Mouse (Mus musculus): ENCODE measurements around the gene Kank1. TPM values are rescaled to one million over a fixed set of nuclear protein-coding genes. Genes with fewer than 3 reads are reported as not detected.
A peak's percentile ranks its signal among the peaks of the same experiment; 100 is the strongest.

The Kank1 gene
- polyA plus RNA-seq, 1 experiment from 2014 or later: 3.5 TPM

GRCm38 (mm10) chr19:25392135-25392534 lies 155.4 kb downstream of the Kank1 start:
- H3K9ac ChIP-seq: no peak overlapping the region

GRCm38 (mm10) chr19:25395035-25395434 lies 158.3 kb downstream of the Kank1 start:
- H3K4me2 ChIP-seq: no peak overlapping the region
- no peaks in the 10 kb centered on the region for H3K9me3 ChIP-seq (replicated peaks)
- H3K9ac ChIP-seq: no peak overlapping the region
- no peak for DNase-seq
- H3K4me3 ChIP-seq (replicated peaks): no peak overlapping the region
- no peak for ATAC-seq (ENCODE audit: low read depth)
- peaks cover 10% of the 10 kb centered on the region for H3K4me1 ChIP-seq (replicated peaks)
- WGBS (ENCODE audit: insufficient replicate concordance): 26% methylated on average over 10 of the region's 10 CpGs
- H3K27me3 ChIP-seq: peaks cover 12% of the 10 kb centered on the region; the same call in 1 of the 2 replicates
- no peaks in the 10 kb centered on the region for H3K36me3 ChIP-seq
- peak overlapping the region; percentile 14; the same call in 1 of the 2 replicates for H3K27ac ChIP-seq

More at GRCm38 (mm10) chr19:25392135-25392534, 155.4 kb downstream of the Kank1 start:
- H3K4me3 ChIP-seq (replicated peaks): no peak overlapping the region
- no peaks in the 10 kb centered on the region for H3K9me3 ChIP-seq (replicated peaks)
- WGBS (ENCODE audit: insufficient replicate concordance): 68% methylated on average over 11 of the region's 11 CpGs
- H3K27ac ChIP-seq: no peak overlapping the region
- no peak for ATAC-seq (ENCODE audit: low read depth)
- H3K4me1 ChIP-seq (replicated peaks): peaks cover 3% of the 10 kb centered on the region; the same call in 1 of the 2 replicates
- no peak overlapping the region for H3K4me2 ChIP-seq
- H3K36me3 ChIP-seq: no peaks in the 10 kb centered on the region
- H3K27me3 ChIP-seq: 0 out of 2 replicates have a peak, but pooled peaks cover 2% of the 10 kb centered on the region
- no peak for DNase-seq

DNA sequence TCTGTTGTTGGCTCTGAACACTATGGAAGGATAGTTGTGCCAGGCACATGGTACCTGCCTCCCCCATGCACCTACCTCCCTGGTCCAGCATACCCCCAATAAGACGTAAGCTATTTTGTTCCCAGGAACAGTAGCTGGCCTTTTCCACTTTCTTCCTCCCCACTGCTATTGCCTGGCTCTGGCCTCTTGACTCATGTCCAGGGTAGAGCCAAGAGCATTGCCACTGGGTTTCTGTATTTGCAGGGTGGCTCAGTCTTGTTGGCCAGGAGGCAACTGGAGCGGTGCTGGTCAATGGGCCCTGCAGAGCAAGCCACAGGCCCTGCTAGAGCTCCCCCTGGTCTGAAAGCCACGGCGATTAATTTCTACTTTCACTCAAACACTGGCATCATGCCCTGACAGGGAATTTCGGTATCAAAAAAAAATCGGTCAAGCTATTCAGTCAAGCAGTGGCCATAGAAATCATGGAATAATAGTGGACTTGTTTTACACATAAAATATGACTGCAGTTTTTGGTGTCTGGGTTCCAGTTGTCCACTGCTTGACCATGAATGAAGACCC lies 160.0 kb downstream of the Kank1 start:
- ATAC-seq (ENCODE audit: low read depth) (no peak), DNase-seq (no peak)
- H3K9ac ChIP-seq: no peak overlapping the region

GRCm38 (mm10) chr19:25399511-25400211 lies 162.9 kb downstream of the Kank1 start:
- DNase-seq (no peak), ATAC-seq (ENCODE audit: low read depth) (no peak)
- peak overlapping the region; percentile 21; the same call in 1 of the 2 replicates for H3K4me2 ChIP-seq
- 16% methylated on average over 9 of the region's 9 CpGs for WGBS (ENCODE audit: insufficient replicate concordance)
- peak overlapping the region; percentile 47 for H3K27ac ChIP-seq
- no peak overlapping the region for H3K4me3 ChIP-seq (replicated peaks)
- H3K27me3 ChIP-seq: peaks cover 32% of the 10 kb centered on the region
- no peak overlapping the region for H3K9ac ChIP-seq
- no peaks in the 10 kb centered on the region for H3K36me3 ChIP-seq
- no peaks in the 10 kb centered on the region for H3K9me3 ChIP-seq (replicated peaks)
- peaks cover 18% of the 10 kb centered on the region for H3K4me1 ChIP-seq (replicated peaks)

More for the DNA sequence above, 160.0 kb downstream of the Kank1 start:
- Histone ChIP-seq H3K27ac (no peak overlapping the region), H3K36me3 (no peaks in the 10 kb centered on the region), H3K27me3 (peaks cover 26% of the 10 kb centered on the region), H3K4me1 (replicated peaks) (peaks cover 18% of the 10 kb centered on the region), H3K9me3 (replicated peaks) (no peaks in the 10 kb centered on the region), H3K4me3 (replicated peaks) (no peak overlapping the region), H3K4me2 (no peak overlapping the region)
- 74% methylated on average over 6 of the region's 6 CpGs for WGBS (ENCODE audit: insufficient replicate concordance)

GRCm38 (mm10) chr19:25400212-25400913 lies 163.6 kb downstream of the Kank1 start:
- Histone ChIP-seq H3K9ac (no peak overlapping the region), H3K36me3 (no peaks in the 10 kb centered on the region), H3K4me1 (replicated peaks) (peaks cover 18% of the 10 kb centered on the region), H3K4me2 (no peak overlapping the region), H3K27ac (peak overlapping the region; percentile 47), H3K27me3 (peaks cover 37% of the 10 kb centered on the region), H3K9me3 (replicated peaks) (no peaks in the 10 kb centered on the region), H3K4me3 (replicated peaks) (no peak overlapping the region)
- ATAC-seq (ENCODE audit: low read depth) (no peak), DNase-seq (no peak)
- WGBS (ENCODE audit: insufficient replicate concordance): 50% methylated on average over 13 of the region's 13 CpGs

- H3K27ac ChIP-seq: no peak overlapping the region
These were observed 164.7 kb downstream of the Kank1 start for GRCm38 (mm10) chr19:25401521-25401920.

GRCm38 (mm10) chr19:25404163-25404562 lies 167.4 kb downstream of the Kank1 start:
- H3K4me2 ChIP-seq: no peak overlapping the region
- H3K4me1 ChIP-seq (replicated peaks): peaks cover 14% of the 10 kb centered on the region; the same call in 1 of the 2 replicates
- H3K9me3 ChIP-seq (replicated peaks): no peaks in the 10 kb centered on the region
- DNase-seq (no peak), ATAC-seq (ENCODE audit: low read depth) (no peak)
- peaks cover 56% of the 10 kb centered on the region for H3K27me3 ChIP-seq
- WGBS (ENCODE audit: insufficient replicate concordance): 71% methylated on average over 4 of the region's 4 CpGs
- H3K4me3 ChIP-seq (replicated peaks): no peak overlapping the region
- H3K9ac ChIP-seq: no peak overlapping the region
- peaks cover under 1% of the 10 kb centered on the region; the same call in 1 of the 2 replicates for H3K36me3 ChIP-seq
- H3K27ac ChIP-seq: no peak overlapping the region

More at GRCm38 (mm10) chr19:25401521-25401920, 164.7 kb downstream of the Kank1 start:
- ATAC-seq (ENCODE audit: low read depth): no peak
- H3K27me3 ChIP-seq: peaks cover 47% of the 10 kb centered on the region
- H3K9ac ChIP-seq: no peak overlapping the region
- H3K36me3 ChIP-seq: no peaks in the 10 kb centered on the region
- 64% methylated on average over 8 of the region's 8 CpGs for WGBS (ENCODE audit: insufficient replicate concordance)
- DNase-seq: no peak
- H3K4me3 ChIP-seq (replicated peaks): no peak overlapping the region
- no peak overlapping the region for H3K4me2 ChIP-seq
- no peaks in the 10 kb centered on the region for H3K9me3 ChIP-seq (replicated peaks)
- peaks cover 18% of the 10 kb centered on the region for H3K4me1 ChIP-seq (replicated peaks)

DNA sequence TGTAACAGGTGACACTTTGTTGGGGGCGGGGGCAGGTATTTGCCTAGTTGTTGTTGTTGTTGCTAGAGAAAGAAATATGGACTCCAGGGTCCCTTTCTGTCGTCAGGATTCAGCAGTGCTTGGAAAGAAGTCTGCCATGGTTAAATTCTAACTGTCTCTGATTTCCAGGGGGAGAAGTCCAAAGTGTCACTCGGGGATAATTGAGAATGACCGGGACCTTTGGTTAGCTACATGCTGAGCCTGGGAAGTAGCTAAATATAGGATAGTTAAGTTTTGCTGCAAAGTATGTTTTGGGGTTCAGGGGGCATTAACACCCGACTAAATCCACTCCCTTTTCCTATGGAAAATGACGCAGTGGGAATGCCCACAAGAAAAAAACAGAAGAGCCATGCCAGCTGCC lies 169.2 kb downstream of the Kank1 start:
- Histone ChIP-seq H3K27ac (peak overlapping the region; percentile 68), H3K4me1 (replicated peaks) (no peaks in the 10 kb centered on the region), H3K4me2 (peak overlapping the region; percentile 59), H3K36me3 (peaks cover 19% of the 10 kb centered on the region), H3K27me3 (peaks cover 41% of the 10 kb centered on the region), H3K4me3 (replicated peaks) (peak overlapping the region; percentile 46; the same call in 1 of the 2 replicates), H3K9me3 (replicated peaks) (no peaks in the 10 kb centered on the region), H3K9ac (no peak overlapping the region; the same call in 1 of the 2 replicates)
- no peak for DNase-seq
- no peak for ATAC-seq (ENCODE audit: low read depth)
- 33% methylated on average over 6 of the region's 6 CpGs for WGBS (ENCODE audit: insufficient replicate concordance)

DNA sequence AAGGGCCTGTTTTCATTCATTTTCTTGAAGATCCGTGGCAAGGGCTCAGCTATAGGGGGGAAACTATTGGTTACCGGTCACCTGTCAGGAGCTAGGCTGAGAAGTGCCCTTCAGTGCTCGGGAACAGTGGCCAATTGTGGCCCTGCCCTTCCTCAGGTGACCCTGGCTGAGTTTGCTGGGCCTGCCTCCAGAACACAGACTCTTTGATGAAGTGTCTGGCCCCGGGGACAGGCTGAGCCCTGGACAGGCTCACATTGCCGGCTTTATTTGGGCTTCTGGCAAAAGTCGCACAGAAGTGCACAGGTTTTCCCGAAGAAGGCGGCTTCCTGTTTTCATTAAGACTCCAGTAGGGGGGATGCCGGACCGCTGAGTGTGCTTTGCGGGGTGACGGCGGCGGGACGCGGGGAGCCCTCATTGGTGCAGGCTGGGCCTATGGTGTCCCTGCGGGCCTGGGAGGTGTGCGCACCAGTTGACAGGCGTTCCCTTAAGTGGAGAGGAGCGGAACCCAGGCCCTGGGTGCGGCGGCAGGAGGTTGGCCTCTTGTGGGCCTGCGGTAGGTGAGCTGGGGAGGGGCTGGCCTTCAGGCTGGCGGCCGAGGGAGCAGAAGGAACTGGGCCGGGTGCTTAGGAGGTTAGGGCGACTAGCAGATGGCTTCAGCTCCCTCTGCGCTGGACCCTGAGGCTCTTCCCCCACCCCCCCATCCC lies 169.9 kb downstream of the Kank1 start:
- DNase-seq (no peak), ATAC-seq (ENCODE audit: low read depth) (peak; percentile 75)
- Histone ChIP-seq H3K9me3 (replicated peaks) (no peaks in the 10 kb centered on the region), H3K27ac (peak overlapping the region; percentile 68), H3K4me2 (peak overlapping the region; percentile 59), H3K36me3 (peaks cover 24% of the 10 kb centered on the region), H3K4me1 (replicated peaks) (no peaks in the 10 kb centered on the region), H3K4me3 (replicated peaks) (peak overlapping the region; percentile 46), H3K27me3 (peaks cover 36% of the 10 kb centered on the region), H3K9ac (peak overlapping the region; percentile 22; the same call in 1 of the 2 replicates)
- WGBS (ENCODE audit: insufficient replicate concordance): 2% methylated on average over 28 of the region's 28 CpGs

DNA sequence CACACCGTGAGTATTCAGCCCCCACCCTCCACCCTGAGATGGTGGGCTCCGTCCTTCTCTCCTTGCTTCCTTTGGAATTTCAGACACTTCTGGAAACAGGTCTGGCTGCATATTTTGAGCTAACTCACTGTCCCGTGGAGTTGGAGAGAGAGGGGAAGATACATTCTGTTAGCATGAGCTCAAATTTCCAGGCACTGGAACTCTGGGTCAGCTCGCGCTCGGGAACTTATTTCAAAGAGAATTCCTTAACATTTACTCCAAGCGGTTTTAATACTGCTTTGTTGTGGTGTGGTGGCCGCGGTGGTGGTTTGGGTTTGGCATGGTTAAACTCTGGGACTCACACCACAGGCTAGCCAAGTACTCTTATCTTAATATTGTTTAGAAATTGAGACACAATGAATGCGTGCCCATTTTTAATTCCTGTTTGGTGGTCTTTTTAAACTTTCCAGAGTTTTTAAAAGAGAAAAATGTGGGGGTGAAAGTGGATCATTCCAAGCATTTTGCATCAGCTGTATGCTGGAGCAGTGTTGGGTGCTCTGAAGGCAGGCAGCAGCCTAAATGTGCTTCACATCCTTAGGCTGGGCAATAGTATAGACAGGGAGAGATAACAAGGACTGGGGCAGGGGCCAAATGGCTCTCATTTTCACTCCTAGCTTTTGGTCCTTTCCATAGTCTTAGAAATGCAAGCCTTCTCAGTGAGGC lies 170.6 kb downstream of the Kank1 start:
- Histone ChIP-seq H3K9ac (peak overlapping the region; percentile 22; the same call in 1 of the 2 replicates), H3K27me3 (peaks cover 36% of the 10 kb centered on the region), H3K27ac (peak overlapping the region; percentile 68), H3K4me1 (replicated peaks) (no peaks in the 10 kb centered on the region), H3K9me3 (replicated peaks) (no peaks in the 10 kb centered on the region), H3K4me2 (peak overlapping the region; percentile 59), H3K4me3 (replicated peaks) (peak overlapping the region; percentile 46), H3K36me3 (peaks cover 24% of the 10 kb centered on the region)
- 9% methylated on average over 10 of the region's 10 CpGs for WGBS (ENCODE audit: insufficient replicate concordance)
- DNase-seq (no peak), ATAC-seq (ENCODE audit: low read depth) (no peak)

Measured in liver, embryonic 13.5 days (tissue).